Mouse (Mus musculus): ENCODE measurements around the gene Greb1.

GRCm38 (mm10) chr12:16798894-16799293 lies 1.8 kb downstream of the Greb1 start:
- TF ChIP-seq CTCF (IDR thresholded peaks at IDR 0.05; ENCODE audit: low read depth, low read length): no peak
- no peak for TF ChIP-seq TAL1 (conservative IDR thresholded peaks at IDR 0.05; ENCODE audit: low read depth, low read length)
- TF ChIP-seq GATA1 (IDR thresholded peaks at IDR 0.05; ENCODE audit: borderline replicate concordance, low read length): no peak
- TF ChIP-seq GATA2 (IDR thresholded peaks at IDR 0.05; ENCODE audit: borderline replicate concordance, low read depth, low read length): no peak

Measured in G1E (cell line).